Mouse (Mus musculus) kidney, adult 2 months (tissue): ENCODE measurements around the gene Majin.

Experiments
- CTCF ChIP-seq: fragments of 200-500 bp; conservative IDR thresholded peaks from 2 replicates; pipeline ENCODE4 v1.5.1; 2011; ENCODE audit warnings: low read depth, mild to moderate bottlenecking, control low read depth, low read length, moderate library complexity, mixed read lengths; ENCODE audit not compliant: insufficient read depth, insufficient read length
- POLR2A ChIP-seq: fragments of 200-500 bp; IDR thresholded peaks from one replicate; pipeline ENCODE4 v1.6.1; 2011; ENCODE audit warnings: low read depth, low read length, control low read depth

- TF ChIP-seq CTCF (no peak), POLR2A (no peak)
Observed at GRCm38 (mm10) chr19:6216046-6216705, 32.0 kb downstream of the Majin start.
